Mouse (Mus musculus) frontal cortex, adult (tissue): ENCODE data around the gene Nes.

ENCODE experiments used
- ATAC-seq: cut with Nextera tagmentation; 2 replicates; pipeline ENCODE4 v1.9.2; 2017; ENCODE audit warnings: mild to moderate bottlenecking, moderate library complexity, mixed read lengths; ENCODE audit not compliant: low TSS enrichment

Nes gene

DNA sequence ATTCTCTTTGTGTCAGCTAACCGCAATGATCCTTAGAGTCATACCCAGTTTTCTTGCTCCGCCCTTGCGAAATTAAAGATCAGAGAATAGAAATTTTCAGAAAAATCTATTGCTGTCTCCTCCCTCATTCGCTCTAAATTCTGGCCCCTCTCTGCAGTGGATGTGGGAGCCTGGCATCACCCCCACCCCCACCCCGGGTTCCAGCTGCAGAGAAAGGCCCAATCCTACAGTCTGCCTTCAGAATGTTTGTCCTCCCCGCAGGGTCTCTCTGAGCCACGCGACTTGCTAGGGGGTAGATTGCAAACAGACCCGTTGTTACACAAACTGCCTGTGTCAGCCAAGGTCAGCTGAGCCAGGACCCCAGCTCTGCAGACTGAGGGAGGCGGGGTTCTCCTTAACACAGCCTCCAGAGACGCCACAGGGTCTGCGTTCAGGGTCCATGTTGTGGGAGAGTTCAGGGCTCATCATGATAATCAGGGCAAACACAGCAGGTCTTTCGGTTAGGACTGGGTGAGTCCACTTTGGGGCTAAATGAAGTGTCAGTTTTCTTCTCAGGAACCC, 20.8 kb upstream of the Nes start:
- no peak for ATAC-seq

DNA sequence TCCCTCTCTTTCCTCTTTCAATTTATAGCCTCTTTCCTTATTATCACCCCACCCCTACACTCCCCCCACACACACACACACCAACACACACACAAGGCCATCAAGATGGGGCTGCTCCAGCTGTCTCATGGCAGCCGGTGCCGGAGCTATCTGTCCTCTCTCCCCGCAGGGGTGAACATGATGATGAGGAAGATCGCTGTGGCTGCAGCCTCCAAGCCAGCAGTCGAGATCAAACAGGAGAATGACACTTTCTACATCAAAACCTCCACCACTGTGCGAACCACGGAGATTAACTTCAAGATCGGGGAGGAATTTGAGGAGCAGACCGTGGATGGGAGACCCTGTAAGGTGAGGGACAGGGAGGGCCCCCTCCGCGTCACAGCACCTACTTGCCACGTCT, 18.9 kb upstream of the Nes start:
- no peak for ATAC-seq

DNA sequence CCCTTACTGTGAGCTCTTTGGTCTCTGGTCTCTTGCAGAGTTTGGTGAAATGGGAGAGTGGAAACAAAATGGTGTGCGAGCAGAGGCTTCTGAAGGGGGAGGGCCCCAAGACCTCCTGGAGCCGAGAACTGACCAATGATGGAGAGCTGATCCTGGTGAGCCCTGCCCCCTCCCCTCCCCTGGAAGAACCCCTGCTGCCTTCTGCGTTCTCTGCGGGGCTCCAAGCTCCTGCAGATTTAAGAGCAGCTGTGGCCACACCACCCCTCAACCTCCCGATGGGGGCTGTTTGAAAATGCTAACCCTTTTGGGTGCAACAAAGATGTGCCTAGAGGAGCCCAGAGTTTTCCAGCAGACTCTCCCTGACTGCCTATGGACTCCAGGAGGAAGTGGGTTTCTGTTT, 18.4 kb upstream of the Nes start:
- no peak for ATAC-seq

GRCm38 (mm10) chr3:87958056-87958455, 12.8 kb upstream of the Nes start:
- ATAC-seq, result no peak

- no peak for ATAC-seq
Observed at GRCm38 (mm10) chr3:87958476-87958875, 12.4 kb upstream of the Nes start.

DNA sequence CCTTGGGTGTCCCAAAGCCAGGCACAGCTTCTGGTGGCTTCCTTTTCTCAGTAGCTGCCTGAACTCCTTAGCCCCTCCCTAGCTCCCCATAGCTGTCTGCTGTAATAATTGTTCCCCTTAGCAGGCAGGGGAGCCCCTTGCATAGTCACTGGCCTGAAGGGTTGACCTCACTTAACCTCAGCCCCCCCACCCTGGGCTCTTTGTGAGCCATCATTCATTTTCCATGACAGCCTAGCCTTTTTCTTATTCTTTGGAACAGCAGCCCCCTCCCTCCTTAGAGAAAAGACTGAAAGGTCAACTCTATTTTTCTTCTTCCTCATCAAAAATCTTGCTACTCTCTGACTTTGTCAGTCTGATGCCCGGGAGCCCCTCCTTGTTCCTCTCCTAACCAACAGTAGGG, 11.9 kb upstream of the Nes start:
- no peak for ATAC-seq

GRCm38 (mm10) chr3:87959371-87959770, 11.5 kb upstream of the Nes start:
- ATAC-seq, result no peak

GRCm38 (mm10) chr3:87960191-87960585, 10.7 kb upstream of the Nes start:
- no peak for ATAC-seq

- peak; percentile 99 for ATAC-seq
Observed at GRCm38 (mm10) chr3:87960586-87961191, 10.2 kb upstream of the Nes start.

DNA sequence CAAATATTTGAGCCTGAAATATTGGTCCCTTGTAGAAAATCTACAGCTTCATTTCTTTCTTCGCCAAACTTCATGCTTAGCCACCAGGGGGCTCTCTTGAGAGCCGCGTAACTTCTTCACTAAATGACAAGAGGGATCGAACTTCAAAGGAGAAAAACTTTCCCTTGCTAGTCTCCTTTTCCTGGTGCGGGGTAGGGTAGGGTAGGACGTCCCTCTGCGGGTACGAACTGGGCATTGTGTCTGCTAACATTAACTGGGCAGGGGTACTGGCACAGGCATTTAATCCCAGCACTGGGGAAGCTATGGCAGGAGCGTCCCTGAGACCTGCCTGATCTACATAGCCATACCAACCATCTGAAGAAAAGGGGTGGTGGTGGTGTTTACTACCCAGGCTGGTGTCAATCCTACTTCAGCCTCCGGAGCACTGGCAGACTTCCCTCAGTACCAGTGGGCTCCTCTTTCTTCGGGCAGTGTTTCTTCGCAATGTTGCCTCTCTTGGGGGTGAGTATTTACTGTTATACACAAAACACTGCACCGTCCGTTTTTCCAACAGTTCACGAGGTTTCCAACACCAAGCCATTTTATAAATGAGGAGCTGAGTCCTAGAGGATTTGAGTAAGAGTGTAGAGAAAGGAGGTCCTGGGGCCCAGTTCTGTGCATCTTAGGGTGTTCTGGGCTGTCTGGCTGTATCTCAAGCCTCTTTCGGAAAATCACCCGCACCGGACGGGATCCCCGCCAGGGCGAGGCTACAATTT, 517 bp upstream of the Nes start:
- 0 out of 2 replicates have a peak, but pooled peaks have one; percentile 32 for ATAC-seq

GRCm38 (mm10) chr3:87971489-87972202, 768 bp downstream of the Nes start:
- peak; percentile 66; the same call in 1 of the 2 replicates for ATAC-seq

DNA sequence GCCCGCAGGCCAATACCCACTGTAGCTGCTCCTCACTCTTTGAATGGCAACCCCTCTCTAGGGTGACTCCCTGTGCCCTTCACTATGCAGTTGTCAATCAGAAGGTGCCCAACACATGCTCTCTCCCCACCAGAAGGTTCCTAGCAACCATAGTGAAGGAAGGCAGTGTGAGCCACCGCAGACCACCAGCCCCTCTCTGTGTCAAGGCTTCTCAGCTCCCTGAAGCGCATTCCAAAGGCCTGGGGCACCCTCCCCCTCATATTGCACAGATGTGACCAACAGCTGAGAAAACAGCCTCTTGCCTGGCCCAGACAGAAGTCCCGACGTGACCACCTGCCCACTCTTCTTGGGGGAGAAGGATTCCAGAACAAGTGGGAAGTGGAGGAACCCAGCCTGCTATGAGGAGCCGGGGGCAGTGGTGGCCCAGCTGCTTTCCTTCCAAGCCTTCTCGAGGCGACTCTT, 1.4 kb downstream of the Nes start:
- ATAC-seq, result no peak

- no peak for ATAC-seq
Observed at GRCm38 (mm10) chr3:87972776-87973175, 1.9 kb downstream of the Nes start.

- no peak for ATAC-seq
Observed at GRCm38 (mm10) chr3:87973593-87974380, 2.9 kb downstream of the Nes start.

GRCm38 (mm10) chr3:87974381-87974987, 3.6 kb downstream of the Nes start:
- ATAC-seq, result no peak

GRCm38 (mm10) chr3:87979493-87979892, 8.6 kb downstream of the Nes start:
- ATAC-seq, result no peak

DNA sequence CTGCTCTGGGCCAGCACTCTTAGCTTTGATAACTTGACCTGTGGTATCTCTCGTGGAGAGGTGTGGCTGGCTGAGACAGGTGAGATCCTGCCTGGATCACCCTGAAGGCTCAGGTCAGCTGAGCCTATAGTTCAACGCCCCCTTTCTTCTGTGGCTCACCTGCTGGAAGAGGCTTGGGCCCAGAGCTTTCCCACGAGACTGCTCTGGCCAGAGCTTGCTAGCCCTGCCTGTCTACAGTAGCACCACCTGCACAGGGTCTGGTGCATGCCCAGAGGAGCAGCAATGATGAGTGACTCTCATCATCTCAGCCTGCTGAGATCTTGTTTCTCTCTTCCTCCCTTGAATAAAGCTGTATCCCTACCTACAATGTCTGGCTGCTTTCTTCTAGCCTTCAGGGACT, 9.2 kb downstream of the Nes start:
- no peak for ATAC-seq

DNA sequence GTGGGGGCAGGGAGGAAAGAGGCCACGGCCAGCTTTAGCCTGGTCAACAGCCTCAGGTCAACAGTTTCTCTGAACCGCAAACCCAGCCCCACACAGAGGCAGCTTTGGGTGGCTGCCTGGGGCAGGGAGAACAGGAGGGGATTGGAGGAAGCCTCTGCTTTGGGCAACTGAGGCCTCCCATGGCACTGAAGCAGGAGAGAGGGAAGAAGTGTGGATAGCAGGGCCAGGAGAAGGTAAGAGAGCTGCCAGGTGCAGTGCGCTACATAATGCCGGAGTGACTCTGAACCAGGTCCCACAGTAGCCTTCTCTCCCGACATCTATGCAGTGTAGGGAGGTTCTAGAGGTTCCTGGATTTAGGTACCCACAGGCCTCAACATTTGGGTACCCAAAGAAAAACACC, 9.8 kb downstream of the Nes start:
- ATAC-seq, result no peak

- no peak for ATAC-seq
Observed at GRCm38 (mm10) chr3:87981214-87981760, 10.4 kb downstream of the Nes start.

DNA sequence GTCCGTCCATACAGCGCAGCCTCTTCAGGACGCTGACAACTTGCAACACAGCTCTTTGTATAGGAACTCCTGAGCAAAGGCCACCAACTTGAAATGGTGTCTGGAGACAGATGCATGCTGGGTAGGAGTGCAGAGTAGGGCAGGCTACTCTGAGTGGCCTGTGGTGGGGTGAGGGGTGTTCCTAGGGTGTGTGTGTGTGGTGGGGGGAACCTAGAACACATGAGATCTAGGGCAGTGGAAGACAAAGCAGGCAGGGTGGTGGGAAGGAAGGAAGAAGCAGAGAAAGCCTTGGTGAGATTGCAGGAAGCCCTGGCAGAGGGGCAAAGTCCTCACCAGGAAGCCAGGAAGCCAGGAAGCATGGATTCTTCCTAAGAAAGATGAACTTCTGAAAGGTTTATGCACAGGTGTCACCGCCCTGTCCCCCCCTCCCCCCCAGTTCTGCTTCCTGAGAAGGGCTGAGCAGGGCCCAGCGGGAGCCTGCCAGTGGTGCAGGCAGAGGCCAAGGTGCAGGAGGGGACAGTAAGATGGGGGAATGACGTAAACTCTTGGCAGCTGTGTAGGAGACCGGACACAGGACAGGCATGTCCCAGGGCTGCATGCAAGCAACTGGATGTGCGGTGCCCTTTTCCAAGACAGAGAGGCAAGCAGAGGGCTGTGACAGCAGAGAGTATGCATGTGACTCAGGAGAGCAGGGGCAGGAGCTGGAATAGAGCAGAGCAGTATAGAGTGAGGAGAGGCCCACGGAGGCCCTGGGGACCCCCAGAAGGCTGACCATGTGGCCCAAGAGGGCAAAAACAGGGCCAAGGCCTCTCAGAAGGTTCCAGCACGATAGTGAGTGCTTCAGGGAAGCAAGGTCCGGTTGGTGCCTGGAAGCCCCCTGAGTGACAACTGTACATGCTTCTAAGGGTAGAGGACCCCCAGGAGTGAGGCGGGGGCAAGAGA, 11.3 kb downstream of the Nes start:
- ATAC-seq, result no peak
